Mouse (Mus musculus) layer of hippocampus, adult 9-11 months (tissue): ENCODE measurements around the gene Ggt5.

Source experiments
- DNase-seq: peaks from one replicate; pipeline ENCODE4 v3.0.0; 2022

The Ggt5 gene

GRCm38 (mm10) chr10:75568851-75569250 lies 20.3 kb upstream of the Ggt5 start:
- no peak for DNase-seq

GRCm38 (mm10) chr10:75570981-75571657 lies 18.0 kb upstream of the Ggt5 start:
- no peak for DNase-seq

GRCm38 (mm10) chr10:75571937-75572336 lies 17.2 kb upstream of the Ggt5 start:
- no peak for DNase-seq

- no peak for DNase-seq
Measured at GRCm38 (mm10) chr10:75573181-75573580, 16.0 kb upstream of the Ggt5 start.

- no peak for DNase-seq
Measured at GRCm38 (mm10) chr10:75573965-75574364, 15.2 kb upstream of the Ggt5 start.

GRCm38 (mm10) chr10:75579129-75579528 lies 10.0 kb upstream of the Ggt5 start:
- DNase-seq: no peak

- peak; percentile 84 for DNase-seq
Measured at GRCm38 (mm10) chr10:75585876-75586552, 3.1 kb upstream of the Ggt5 start.

GRCm38 (mm10) chr10:75586553-75586879 lies 2.6 kb upstream of the Ggt5 start:
- no peak for DNase-seq

- DNase-seq: no peak
Measured at GRCm38 (mm10) chr10:75587781-75588180, 1.4 kb upstream of the Ggt5 start.

GRCm38 (mm10) chr10:75588336-75588735 lies 804 bp upstream of the Ggt5 start:
- DNase-seq: no peak

GRCm38 (mm10) chr10:75589651-75590050 lies 511 bp downstream of the Ggt5 start:
- DNase-seq: no peak

- DNase-seq: peak; percentile 53
Measured at GRCm38 (mm10) chr10:75591211-75591894, 2.2 kb downstream of the Ggt5 start.

GRCm38 (mm10) chr10:75592585-75592984 lies 3.4 kb downstream of the Ggt5 start:
- no peak for DNase-seq

- DNase-seq: no peak
Measured at GRCm38 (mm10) chr10:75595981-75596380, 6.8 kb downstream of the Ggt5 start.

GRCm38 (mm10) chr10:75600189-75600730 lies 11.1 kb downstream of the Ggt5 start:
- DNase-seq: no peak

- DNase-seq: no peak
Measured at GRCm38 (mm10) chr10:75605162-75605846, 16.2 kb downstream of the Ggt5 start.

GRCm38 (mm10) chr10:75607253-75607652 lies 18.1 kb downstream of the Ggt5 start:
- DNase-seq: no peak

- no peak for DNase-seq
Measured at GRCm38 (mm10) chr10:75608975-75609374, 19.8 kb downstream of the Ggt5 start.

- DNase-seq: no peak
Measured at GRCm38 (mm10) chr10:75610486-75610885, 21.3 kb downstream of the Ggt5 start.

- no peak for DNase-seq
Measured at GRCm38 (mm10) chr10:75616044-75616443, 26.9 kb downstream of the Ggt5 start.

GRCm38 (mm10) chr10:75620818-75621217 lies 31.7 kb downstream of the Ggt5 start:
- DNase-seq: no peak

- no peak for DNase-seq
Measured at GRCm38 (mm10) chr10:75625920-75626319, 36.8 kb downstream of the Ggt5 start.

GRCm38 (mm10) chr10:75626991-75627390 lies 37.9 kb downstream of the Ggt5 start:
- DNase-seq: no peak
